Mouse (Mus musculus): ENCODE results near the gene Slitrk1. TPM values are rescaled to one million over a fixed set of nuclear protein-coding genes. Genes with fewer than 3 reads are reported as not detected.

Gene Slitrk1
- not detected in 2 replicates for polyA plus RNA-seq (2015; fragmentation: Nextera tagmentation; extraction: Ambion mirVana)

DNA sequence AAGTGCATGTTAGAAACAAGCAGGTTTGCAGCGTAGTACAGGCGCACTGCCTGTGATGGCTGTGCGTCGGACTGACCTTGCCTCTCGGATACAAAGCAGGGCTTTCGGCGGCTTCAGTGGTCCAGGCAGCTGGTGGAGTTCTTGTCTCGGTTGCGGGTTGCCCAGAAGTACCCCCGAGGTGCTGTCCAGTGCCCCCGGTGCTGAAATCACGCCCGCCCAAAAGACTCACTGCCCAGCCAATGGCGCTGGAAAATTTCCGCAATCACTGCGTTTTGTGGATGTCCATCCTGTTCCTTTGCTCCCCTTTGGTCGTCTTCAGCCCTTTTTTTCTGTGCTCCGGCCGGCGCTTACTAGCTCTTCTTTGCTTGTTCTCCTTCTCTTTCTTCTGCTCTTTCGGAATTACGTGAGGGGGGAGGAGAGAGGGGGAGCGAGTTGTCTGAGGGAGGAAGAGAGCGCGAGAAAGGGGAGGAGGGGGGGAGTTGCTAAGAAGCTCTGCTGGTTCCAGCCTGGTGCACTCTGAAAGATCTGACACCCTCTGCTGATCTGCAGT is at the start of gene Slitrk1:
TSS of gene Slitrk1 (minus strand) at position 445 of the 550 bp plus-strand sequence.
- TF ChIP-seq EP300 (IDR thresholded peaks at IDR 0.05; ENCODE audit: low read depth) = no peak
- TF ChIP-seq CTCF (IDR thresholded peaks at IDR 0.05; ENCODE audit: low read depth) = no peak
- H3K4me1 ChIP-seq (ENCODE audit: insufficient read depth) = no peaks in the 10 kb centered on the region
- DNase-seq = peak; percentile 13
- no peak within 1 kb of the TSS for H3K27ac ChIP-seq (ENCODE audit: low read depth)
- ATAC-seq = no peak
- no peaks in the 10 kb centered on the region for H3K9me3 ChIP-seq (ENCODE audit: low read length)
- no peak within 1 kb of the TSS for H3K9ac ChIP-seq (replicated peaks)
- no peaks in the 10 kb centered on the region for H3K36me3 ChIP-seq (replicated peaks; ENCODE audit: insufficient read depth, low read length)
- H3K4me2 ChIP-seq (ENCODE audit: low read depth, low read length) = 0 out of 2 replicates have a peak within 1 kb of the TSS, but pooled peaks have one; percentile 15
- no peak within 1 kb of the TSS for H3K4me3 ChIP-seq (ENCODE audit: low read depth, low read length)
- WGBS (ENCODE audit: insufficient replicate concordance) = 2% methylated on average over 25 of the region's 25 CpGs
- H3K27me3 ChIP-seq (ENCODE audit: insufficient read depth, low read length) = peaks cover 24% of the 10 kb centered on the region

DNA sequence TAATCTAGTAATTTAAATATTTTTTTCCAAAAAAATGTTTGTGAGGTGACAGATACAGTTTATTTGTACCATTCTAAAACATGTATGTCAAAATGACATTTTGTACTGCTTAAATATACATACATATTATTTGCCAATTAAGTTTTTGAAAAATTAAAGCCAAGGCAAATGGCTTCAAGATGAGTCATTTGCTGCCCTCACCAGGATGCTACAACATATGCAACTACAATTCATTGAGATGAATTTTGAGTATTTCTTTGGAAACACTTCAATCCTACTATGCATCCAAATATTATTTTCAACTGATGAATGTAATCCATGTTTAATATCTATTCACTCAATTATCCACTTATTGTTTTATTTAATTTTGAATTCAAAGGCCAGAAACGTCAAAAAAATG is 21.8 kb upstream of the Slitrk1 start:
- Histone ChIP-seq H3K4me1 (ENCODE audit: insufficient read depth) (no peaks in the 10 kb centered on the region), H3K27me3 (ENCODE audit: insufficient read depth, low read length) (no peaks in the 10 kb centered on the region), H3K36me3 (replicated peaks; ENCODE audit: insufficient read depth, low read length) (no peaks in the 10 kb centered on the region), H3K4me2 (ENCODE audit: low read depth, low read length) (no peak overlapping the region), H3K9me3 (ENCODE audit: low read length) (no peaks in the 10 kb centered on the region), H3K27ac (ENCODE audit: low read depth) (no peak overlapping the region), H3K4me3 (ENCODE audit: low read depth, low read length) (no peak overlapping the region), H3K9ac (replicated peaks) (no peak overlapping the region)
- WGBS (ENCODE audit: insufficient replicate concordance) = 47% methylated on average over 1 of the region's 1 CpGs
- TF ChIP-seq CTCF (IDR thresholded peaks at IDR 0.05; ENCODE audit: low read depth) = no peak
- TF ChIP-seq EP300 (IDR thresholded peaks at IDR 0.05; ENCODE audit: low read depth) = no peak
- ATAC-seq = no peak
- DNase-seq = no peak

DNA sequence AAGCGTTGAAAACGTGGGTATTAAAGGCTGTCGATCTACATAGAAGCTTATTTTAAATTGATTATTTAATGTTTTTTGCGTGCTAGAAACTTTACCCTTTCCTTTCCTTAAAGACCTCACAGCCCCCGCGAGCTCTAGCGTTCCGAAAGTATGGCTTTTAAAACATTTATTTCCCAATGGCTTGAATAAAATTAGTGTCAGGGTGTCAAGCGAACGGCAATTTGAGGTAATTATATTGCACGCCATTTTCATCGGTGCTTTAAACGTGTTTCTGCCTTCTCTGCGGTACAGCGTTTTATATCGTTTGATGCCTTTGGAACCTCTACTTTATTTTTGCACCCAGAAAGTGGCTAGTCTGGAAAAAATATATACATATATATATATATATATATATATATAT is 378 bp upstream of the Slitrk1 start:
- Histone ChIP-seq H3K9ac (replicated peaks) (no peak overlapping the region), H3K9me3 (ENCODE audit: low read length) (no peaks in the 10 kb centered on the region), H3K36me3 (replicated peaks; ENCODE audit: insufficient read depth, low read length) (no peaks in the 10 kb centered on the region), H3K4me2 (ENCODE audit: low read depth, low read length) (no peak overlapping the region), H3K4me3 (ENCODE audit: low read depth, low read length) (no peak overlapping the region), H3K4me1 (ENCODE audit: insufficient read depth) (no peaks in the 10 kb centered on the region), H3K27ac (ENCODE audit: low read depth) (no peak overlapping the region), H3K27me3 (ENCODE audit: insufficient read depth, low read length) (peaks cover 24% of the 10 kb centered on the region)
- ATAC-seq (no peak), DNase-seq (no peak)
- WGBS (ENCODE audit: insufficient replicate concordance) = 25% methylated on average over 16 of the region's 16 CpGs
- TF ChIP-seq EP300 (IDR thresholded peaks at IDR 0.05; ENCODE audit: low read depth) (no peak), CTCF (IDR thresholded peaks at IDR 0.05; ENCODE audit: low read depth) (no peak)

DNA sequence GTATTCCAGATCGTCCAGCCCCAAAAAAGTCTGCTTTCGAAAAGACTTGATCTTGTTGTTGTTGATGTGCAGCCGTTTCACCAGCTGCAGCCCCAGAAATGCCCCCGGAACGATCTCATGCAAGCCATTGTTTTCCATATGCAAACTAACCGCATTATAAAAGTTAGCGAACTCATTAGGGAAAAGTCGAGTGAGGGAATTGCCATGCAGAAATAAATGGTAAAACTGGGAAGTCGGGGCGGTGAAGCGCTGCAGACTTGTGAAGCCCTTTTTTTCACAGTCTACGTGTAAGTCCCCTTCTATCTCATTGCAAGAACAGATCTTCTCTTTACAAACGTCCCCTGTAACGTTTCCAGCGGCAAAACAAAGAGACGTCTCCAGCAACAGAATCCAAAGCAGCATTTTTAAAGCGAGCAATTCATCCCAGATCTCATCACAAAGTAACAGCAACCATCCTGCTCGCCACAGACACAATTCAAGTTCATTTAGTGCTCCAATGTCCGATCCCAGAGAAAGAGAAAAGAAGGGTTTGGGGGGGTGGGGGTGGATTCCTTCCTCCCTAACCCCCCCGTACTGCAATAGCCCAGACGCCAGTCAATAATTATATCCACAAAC is 975 bp downstream of the Slitrk1 start:
- H3K27ac ChIP-seq (ENCODE audit: low read depth) = no peak overlapping the region
- H3K4me1 ChIP-seq (ENCODE audit: insufficient read depth) = no peaks in the 10 kb centered on the region
- peaks cover 24% of the 10 kb centered on the region for H3K27me3 ChIP-seq (ENCODE audit: insufficient read depth, low read length)
- H3K4me2 ChIP-seq (ENCODE audit: low read depth, low read length) = no peak overlapping the region
- H3K36me3 ChIP-seq (replicated peaks; ENCODE audit: insufficient read depth, low read length) = no peaks in the 10 kb centered on the region
- no peaks in the 10 kb centered on the region for H3K9me3 ChIP-seq (ENCODE audit: low read length)
- H3K4me3 ChIP-seq (ENCODE audit: low read depth, low read length) = no peak overlapping the region
- no peak overlapping the region for H3K9ac ChIP-seq (replicated peaks)
- TF ChIP-seq CTCF (IDR thresholded peaks at IDR 0.05; ENCODE audit: low read depth) (no peak), EP300 (IDR thresholded peaks at IDR 0.05; ENCODE audit: low read depth) (no peak)
- ATAC-seq (no peak), DNase-seq (no peak)
- WGBS (ENCODE audit: insufficient replicate concordance) = 5% methylated on average over 21 of the region's 21 CpGs

DNA sequence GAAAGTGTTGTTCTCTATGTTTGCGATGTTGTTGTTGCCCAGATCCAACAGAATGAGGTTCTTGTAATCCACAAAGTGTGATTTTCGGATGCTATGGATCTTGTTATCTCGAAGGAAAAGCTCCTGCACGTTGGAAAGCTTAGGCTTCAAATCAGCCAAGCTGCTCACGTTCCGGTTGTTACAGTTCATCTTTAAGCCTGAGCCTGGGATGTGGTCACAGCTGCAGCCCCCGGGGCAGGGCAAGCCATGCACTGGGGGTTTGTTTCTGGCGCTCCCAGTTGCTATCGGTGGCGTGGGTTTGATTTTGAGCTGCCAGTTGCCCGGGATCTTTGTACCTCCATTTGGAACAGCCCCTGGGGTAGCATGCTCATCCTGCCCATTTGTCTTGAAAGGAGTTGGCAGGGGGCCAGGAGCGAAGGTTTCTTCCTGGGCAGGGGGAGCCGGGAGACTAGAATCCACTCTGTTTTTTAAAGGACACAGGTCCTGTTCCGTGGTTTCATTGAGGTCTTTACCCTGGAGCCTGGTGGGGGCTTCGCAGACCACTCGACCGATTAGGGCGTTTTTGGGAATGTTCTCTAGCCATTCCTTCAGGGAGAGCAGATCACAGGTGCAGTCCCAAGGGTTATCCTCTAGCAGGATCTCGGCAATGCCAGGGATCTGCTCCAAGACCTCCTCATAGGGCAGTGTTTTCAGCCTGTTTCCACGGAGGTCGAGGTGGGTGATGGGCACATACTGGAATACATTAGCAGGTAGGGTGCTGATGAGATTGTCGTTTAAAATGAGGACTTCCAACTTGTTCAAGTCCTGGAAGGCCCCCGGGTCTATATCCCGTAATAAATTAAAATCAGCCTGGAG is 1.7 kb downstream of the Slitrk1 start:
- Histone ChIP-seq H3K4me1 (ENCODE audit: insufficient read depth) (no peaks in the 10 kb centered on the region), H3K4me2 (ENCODE audit: low read depth, low read length) (no peak overlapping the region), H3K9me3 (ENCODE audit: low read length) (no peaks in the 10 kb centered on the region), H3K27me3 (ENCODE audit: insufficient read depth, low read length) (peaks cover 24% of the 10 kb centered on the region), H3K36me3 (replicated peaks; ENCODE audit: insufficient read depth, low read length) (no peaks in the 10 kb centered on the region), H3K4me3 (ENCODE audit: low read depth, low read length) (no peak overlapping the region), H3K27ac (ENCODE audit: low read depth) (no peak overlapping the region), H3K9ac (replicated peaks) (no peak overlapping the region)
- DNase-seq (no peak), ATAC-seq (no peak)
- TF ChIP-seq EP300 (IDR thresholded peaks at IDR 0.05; ENCODE audit: low read depth) (no peak), CTCF (IDR thresholded peaks at IDR 0.05; ENCODE audit: low read depth) (no peak)
- 5% methylated on average over 24 of the region's 24 CpGs for WGBS (ENCODE audit: insufficient replicate concordance)

DNA sequence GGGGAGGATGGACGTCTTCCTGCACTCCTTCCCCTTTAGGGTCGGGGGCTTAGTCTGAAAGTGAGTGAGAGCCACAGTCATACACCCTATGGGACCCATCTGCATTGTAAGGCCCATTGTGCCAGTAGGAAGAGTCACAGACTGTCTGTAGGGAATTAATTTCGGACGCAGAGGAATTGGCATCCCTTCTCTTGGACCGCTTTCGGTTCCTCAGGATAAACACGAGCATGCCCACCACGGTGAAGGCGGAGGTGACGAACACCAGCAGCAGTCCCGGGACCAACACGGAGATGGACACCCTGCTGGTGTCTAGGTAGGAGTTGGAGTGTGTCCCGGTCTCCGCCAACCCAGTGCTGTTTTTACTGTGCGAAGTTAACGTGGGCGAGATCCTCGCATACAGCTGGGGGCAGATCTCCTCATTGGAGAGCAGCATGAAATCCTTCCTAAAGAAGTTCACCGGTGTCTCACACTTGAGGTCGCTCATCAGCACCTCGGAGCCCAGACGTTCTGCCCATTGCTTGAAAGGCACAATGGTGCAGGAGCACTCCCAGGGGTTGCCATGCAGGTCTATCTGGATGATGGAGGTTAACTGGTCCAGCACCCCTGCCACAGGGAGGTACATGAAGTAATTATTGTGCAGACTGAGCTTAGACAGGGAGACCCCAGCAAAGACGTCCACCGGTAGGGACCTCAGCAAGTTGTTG is 2.7 kb downstream of the Slitrk1 start:
- 2% methylated on average over 24 of the region's 24 CpGs for WGBS (ENCODE audit: insufficient replicate concordance)
- DNase-seq = no peak
- no peak overlapping the region for H3K4me3 ChIP-seq (ENCODE audit: low read depth, low read length)
- H3K27me3 ChIP-seq (ENCODE audit: insufficient read depth, low read length) = peaks cover 24% of the 10 kb centered on the region
- H3K4me1 ChIP-seq (ENCODE audit: insufficient read depth) = no peaks in the 10 kb centered on the region
- H3K9ac ChIP-seq (replicated peaks) = no peak overlapping the region
- TF ChIP-seq EP300 (IDR thresholded peaks at IDR 0.05; ENCODE audit: low read depth) (no peak), CTCF (IDR thresholded peaks at IDR 0.05; ENCODE audit: low read depth) (no peak)
- peak overlapping the region; percentile 40 for H3K4me2 ChIP-seq (ENCODE audit: low read depth, low read length)
- no peaks in the 10 kb centered on the region for H3K9me3 ChIP-seq (ENCODE audit: low read length)
- no peak overlapping the region for H3K27ac ChIP-seq (ENCODE audit: low read depth)
- no peak for ATAC-seq
- H3K36me3 ChIP-seq (replicated peaks; ENCODE audit: insufficient read depth, low read length) = no peaks in the 10 kb centered on the region
